In the genomic region with DNA sequence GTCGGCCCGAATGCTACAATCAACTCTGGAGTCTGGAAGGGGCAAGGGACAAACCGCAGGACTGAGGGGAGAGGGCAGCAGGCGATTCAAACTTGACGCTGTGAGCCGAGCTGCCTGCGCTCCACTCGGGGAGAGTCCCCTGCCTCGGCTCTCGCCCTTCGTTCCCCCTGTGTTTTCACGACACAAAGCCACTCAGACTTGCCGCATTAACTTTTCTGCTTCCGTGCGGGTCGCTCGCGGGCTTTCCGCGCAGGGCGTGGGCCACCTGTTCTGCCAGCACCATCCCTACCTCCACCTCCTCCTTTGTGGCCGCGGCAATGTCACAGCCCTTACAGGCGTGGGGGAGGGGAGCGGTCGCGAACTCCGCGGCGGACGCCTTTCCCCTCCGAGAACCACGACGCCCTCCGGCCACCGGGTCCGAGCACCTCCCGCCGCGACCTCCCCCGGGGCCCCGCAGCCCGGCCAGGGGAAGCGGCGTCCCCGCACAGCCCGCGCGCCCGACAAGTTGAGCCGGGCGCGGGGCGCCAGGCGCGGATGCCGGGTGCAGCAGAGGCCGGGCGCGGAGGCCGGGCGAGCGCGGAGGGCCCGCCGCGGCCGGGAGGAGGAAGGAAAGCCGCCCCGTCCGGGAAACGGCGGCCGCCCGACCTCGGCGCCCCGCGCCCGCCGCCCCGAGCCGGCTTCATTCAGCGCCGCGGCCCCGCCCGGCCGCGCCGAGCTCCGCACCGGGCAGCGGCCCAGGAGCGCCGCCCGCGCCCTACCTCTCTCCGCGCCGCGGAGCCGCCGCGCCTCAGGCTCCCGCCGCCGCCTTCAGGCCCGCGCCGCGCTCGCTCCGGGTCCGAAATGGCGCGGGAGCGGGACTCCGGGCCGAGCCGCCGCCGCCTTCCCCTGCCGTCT, we compare ENCODE assay signal across 8 mouse cellular contexts. TPM values are rescaled to one million over a fixed set of nuclear protein-coding genes. Genes with fewer than 3 reads are reported as not detected.
A peak's percentile ranks its signal among the peaks of the same experiment; 100 is the strongest.
DNase-seq lines count a peak whose midpoint lies in the region; ATAC-seq and TF ChIP-seq lines count a peak whose summit lies in the region.

No protein-coding gene starts in this region.

- peak; percentile 86 for DNase-seq in CD4-positive, CD25-positive, alpha-beta regulatory T cell, adult 2 months (ENCODE audit: low read depth, low spot score)
- DNase-seq in splenic B cell, adult 2 months (ENCODE audit: low read depth, low spot score), result peak; percentile 84

- H3K79me2 ChIP-seq in myocyte (ENCODE audit: control insufficient read depth, insufficient read depth), result peaks cover 48% of the 10 kb centered on the region

- peak overlapping the region; percentile 87 for H3K9ac ChIP-seq in embryonic facial prominence, embryonic 15.5 days
- H3K9ac ChIP-seq in heart, embryonic 11.5 days (ENCODE audit: low read depth, low read length), result peak overlapping the region; percentile 74
- H3K9ac ChIP-seq in kidney, embryonic 14.5 days (ENCODE audit: low read depth, low read length), result peak overlapping the region; percentile 95
- H3K9ac ChIP-seq in liver, embryonic 12.5 days, result peak overlapping the region; percentile 99

- H3K4me2 ChIP-seq in embryonic facial prominence, embryonic 15.5 days (replicated peaks), result peak overlapping the region; percentile 77
- H3K4me2 ChIP-seq in heart, embryonic 11.5 days, result peak overlapping the region; percentile 86
- peak overlapping the region; percentile 66 for H3K4me2 ChIP-seq in kidney, embryonic 14.5 days (replicated peaks; ENCODE audit: low read depth, low read length)
- peak overlapping the region; percentile 95 for H3K4me2 ChIP-seq in liver, embryonic 12.5 days
- H3K4me2 ChIP-seq in myocyte (ENCODE audit: low read depth), result peak overlapping the region; percentile 63

- no peaks in the 10 kb centered on the region for H3K27me3 ChIP-seq in embryonic facial prominence, embryonic 15.5 days
- H3K27me3 ChIP-seq in heart, embryonic 11.5 days (ENCODE audit: control insufficient read depth, insufficient read depth, low read length), result peaks cover 22% of the 10 kb centered on the region
- no peaks in the 10 kb centered on the region for H3K27me3 ChIP-seq in kidney, embryonic 14.5 days (ENCODE audit: control insufficient read depth, insufficient read depth, low read length)
- peaks cover 3% of the 10 kb centered on the region; the same call in 1 of the 2 replicates for H3K27me3 ChIP-seq in liver, embryonic 12.5 days (replicated peaks)
- no peaks in the 10 kb centered on the region for H3K27me3 ChIP-seq in myocyte (ENCODE audit: control insufficient read depth, insufficient read depth, insufficient read length)
- no peaks in the 10 kb centered on the region for H3K27me3 ChIP-seq in splenic B cell, adult 2 months (ENCODE audit: control insufficient read depth, insufficient read depth, low read length, poor library complexity, severe bottlenecking)

- WGBS in bone marrow, adult 2 months, result 2% methylated on average over 124 of the region's 124 CpGs
- WGBS in embryonic facial prominence, embryonic 15.5 days, result under 1% methylated on average over 109 of the region's 124 CpGs
- under 1% methylated on average over 75 of the region's 124 CpGs for WGBS in heart, embryonic 11.5 days (ENCODE audit: insufficient replicate concordance)
- WGBS in kidney, embryonic 14.5 days, result under 1% methylated on average over 88 of the region's 124 CpGs
- under 1% methylated on average over 90 of the region's 124 CpGs for WGBS in liver, embryonic 12.5 days (ENCODE audit: insufficient replicate concordance)

- no peaks in the 10 kb centered on the region for H3K9me3 ChIP-seq in embryonic facial prominence, embryonic 15.5 days (replicated peaks)
- H3K9me3 ChIP-seq in heart, embryonic 11.5 days (replicated peaks; ENCODE audit: control insufficient read depth, low read length), result no peaks in the 10 kb centered on the region
- H3K9me3 ChIP-seq in kidney, embryonic 14.5 days (ENCODE audit: control insufficient read depth, low read length), result no peaks in the 10 kb centered on the region
- H3K9me3 ChIP-seq in liver, embryonic 12.5 days (replicated peaks), result no peaks in the 10 kb centered on the region

- H3K27ac ChIP-seq in bone marrow, adult 2 months (ENCODE audit: control insufficient read depth, insufficient read depth, low read depth, low read length, poor library complexity), result peak overlapping the region; percentile 98
- peak overlapping the region; percentile 89 for H3K27ac ChIP-seq in embryonic facial prominence, embryonic 15.5 days (replicated peaks)
- H3K27ac ChIP-seq in heart, embryonic 11.5 days (ENCODE audit: low read depth, low read length), result peak overlapping the region; percentile 84
- peak overlapping the region; percentile 69 for H3K27ac ChIP-seq in kidney, embryonic 14.5 days (ENCODE audit: low read depth, low read length)
- peak overlapping the region; percentile 92 for H3K27ac ChIP-seq in liver, embryonic 12.5 days

- TF ChIP-seq CTCF in bone marrow, adult 2 months (IDR thresholded peaks at IDR 0.05; ENCODE audit: control insufficient read depth, insufficient read depth, low read length), result no peak

- peak; percentile 53; the same call in 1 of the 2 replicates for TF ChIP-seq POLR2A in bone marrow, adult 2 months (IDR thresholded peaks at IDR 0.05; ENCODE audit: borderline replicate concordance, control insufficient read depth, low read depth, low read length)
- no peak for TF ChIP-seq POLR2A in myocyte (IDR thresholded peaks at IDR 0.05; ENCODE audit: insufficient read length, low read depth)

- peaks cover 6% of the 10 kb centered on the region; the same call in 1 of the 2 replicates for H3K36me3 ChIP-seq in embryonic facial prominence, embryonic 15.5 days
- H3K36me3 ChIP-seq in heart, embryonic 11.5 days (ENCODE audit: control insufficient read depth, insufficient read depth, low read length), result no peaks in the 10 kb centered on the region
- peaks cover 11% of the 10 kb centered on the region; the same call in 1 of the 2 replicates for H3K36me3 ChIP-seq in kidney, embryonic 14.5 days (ENCODE audit: control insufficient read depth, insufficient read depth, low read length)
- H3K36me3 ChIP-seq in liver, embryonic 12.5 days, result peaks cover 22% of the 10 kb centered on the region
- peaks cover 1% of the 10 kb centered on the region for H3K36me3 ChIP-seq in myocyte (ENCODE audit: control insufficient read depth, insufficient read depth)
- no peaks in the 10 kb centered on the region; the same call in 1 of the 2 replicates for H3K36me3 ChIP-seq in splenic B cell, adult 2 months (ENCODE audit: control insufficient read depth, insufficient read depth, low read length, poor library complexity, severe bottlenecking)

- peaks cover 4% of the 10 kb centered on the region; the same call in 1 of the 2 replicates for H3K4me1 ChIP-seq in bone marrow, adult 2 months (ENCODE audit: control insufficient read depth, insufficient read depth, low read length)
- H3K4me1 ChIP-seq in embryonic facial prominence, embryonic 15.5 days, result peaks cover 15% of the 10 kb centered on the region
- H3K4me1 ChIP-seq in heart, embryonic 11.5 days (ENCODE audit: control insufficient read depth, insufficient read depth, low read length), result peaks cover 6% of the 10 kb centered on the region; the same call in 1 of the 2 replicates
- peaks cover 9% of the 10 kb centered on the region; the same call in 1 of the 2 replicates for H3K4me1 ChIP-seq in kidney, embryonic 14.5 days (ENCODE audit: control insufficient read depth, insufficient read depth, low read length)
- peaks cover 30% of the 10 kb centered on the region for H3K4me1 ChIP-seq in liver, embryonic 12.5 days

- ATAC-seq in embryonic facial prominence, embryonic 15.5 days (ENCODE audit: insufficient number of reproducible peaks, low FRiP score, low TSS enrichment, low read depth), result peak; percentile 61
- ATAC-seq in heart, embryonic 11.5 days (replicated peaks; ENCODE audit: insufficient number of reproducible peaks, low FRiP score, low TSS enrichment), result peak; percentile 66
- ATAC-seq in kidney, embryonic 14.5 days (ENCODE audit: low FRiP score, low TSS enrichment), result peak; percentile 40
- peak; percentile 75 for ATAC-seq in liver, embryonic 12.5 days

- peak overlapping the region; percentile 93 for H3ac ChIP-seq in myocyte (ENCODE audit: control insufficient read depth, insufficient read length)

- H3K4me3 ChIP-seq in bone marrow, adult 2 months (replicated peaks; ENCODE audit: control insufficient read depth, low read depth, low read length), result peak overlapping the region; percentile 82
- peak overlapping the region; percentile 87 for H3K4me3 ChIP-seq in embryonic facial prominence, embryonic 15.5 days (replicated peaks)
- H3K4me3 ChIP-seq in heart, embryonic 11.5 days (ENCODE audit: low read depth, low read length), result peak overlapping the region; percentile 62
- H3K4me3 ChIP-seq in kidney, embryonic 14.5 days (ENCODE audit: low read length), result peak overlapping the region; percentile 95
- H3K4me3 ChIP-seq in liver, embryonic 12.5 days, result peak overlapping the region; percentile 98
- peak overlapping the region; percentile 41 for H3K4me3 ChIP-seq in myocyte

RNA-seq across cellular contexts. Expression of gene Kras, which starts 0.5 kb away (rescaled TPM):
- 29.6 and 37.4 TPM in 2 replicates for polyA plus RNA-seq in bone marrow, adult 2 months (2011; ENCODE audit: insufficient read depth, insufficient read length, low replicate concordance, missing spikeins)
- 65.5 and 70.7 TPM in 2 replicates for polyA plus RNA-seq in embryonic facial prominence, embryonic 15.5 days (2015; fragmentation: Nextera tagmentation; extraction: Ambion mirVana)
- polyA plus RNA-seq in heart, embryonic 11.5 days (2014; fragmentation: Nextera tagmentation; extraction: Ambion mirVana), result 54.9 and 69.5 TPM in 2 replicates
- polyA plus RNA-seq in kidney, embryonic 14.5 days (2014; fragmentation: Nextera tagmentation; extraction: Ambion mirVana), result 79.4 and 97.9 TPM in 2 replicates
- 74.5 and 75.9 TPM in 2 replicates for polyA plus RNA-seq in liver, embryonic 12.5 days (2016; fragmentation: Nextera tagmentation; extraction: Ambion mirVana)
- 15.8 TPM for polyA plus RNA-seq in myocyte (2012; fragmentation: generic; extraction: Trizol)

RNA-seq across cellular contexts. Expression of gene Etfrf1, which starts 38.6 kb away (rescaled TPM):
- polyA plus RNA-seq in bone marrow, adult 2 months (2011; ENCODE audit: insufficient read depth, insufficient read length, low replicate concordance, missing spikeins), result 4.6 and 17.9 TPM in 2 replicates
- 33.9 and 35.2 TPM in 2 replicates for polyA plus RNA-seq in embryonic facial prominence, embryonic 15.5 days (2015; fragmentation: Nextera tagmentation; extraction: Ambion mirVana)
- 57.2 and 62.5 TPM in 2 replicates for polyA plus RNA-seq in heart, embryonic 11.5 days (2014; fragmentation: Nextera tagmentation; extraction: Ambion mirVana)
- polyA plus RNA-seq in kidney, embryonic 14.5 days (2014; fragmentation: Nextera tagmentation; extraction: Ambion mirVana), result 39.2 and 47.3 TPM in 2 replicates
- 16.6 and 16.7 TPM in 2 replicates for polyA plus RNA-seq in liver, embryonic 12.5 days (2016; fragmentation: Nextera tagmentation; extraction: Ambion mirVana)
- 10.0 TPM for polyA plus RNA-seq in myocyte (2012; fragmentation: generic; extraction: Trizol)

RNA-seq across cellular contexts. Expression of gene Casc1, which starts 38.7 kb away (rescaled TPM):
- 1.3 and 2.3 TPM in 2 replicates for polyA plus RNA-seq in bone marrow, adult 2 months (2011; ENCODE audit: insufficient read depth, insufficient read length, low replicate concordance, missing spikeins)
- polyA plus RNA-seq in embryonic facial prominence, embryonic 15.5 days (2015; fragmentation: Nextera tagmentation; extraction: Ambion mirVana), result 3.1 and 4.4 TPM in 2 replicates
- 0.34 and 0.42 TPM in 2 replicates for polyA plus RNA-seq in heart, embryonic 11.5 days (2014; fragmentation: Nextera tagmentation; extraction: Ambion mirVana)
- 0.20 and 0.79 TPM in 2 replicates for polyA plus RNA-seq in kidney, embryonic 14.5 days (2014; fragmentation: Nextera tagmentation; extraction: Ambion mirVana)
- polyA plus RNA-seq in liver, embryonic 12.5 days (2016; fragmentation: Nextera tagmentation; extraction: Ambion mirVana), result 0.13 TPM in 2 replicates
- 0.11 TPM for polyA plus RNA-seq in myocyte (2012; fragmentation: generic; extraction: Trizol)

Comparison
In these comparisons a context has a peak if more than half of its experiments do, and no peak if none do; other contexts are left out.
1. Peak in every context shown above with its lines: DNase-seq, ATAC-seq, H3K4me3 ChIP-seq and H3K27ac ChIP-seq.
2. H3K4me3 ChIP-seq: peak in every context shown above with its lines; median percentile 98 in liver, embryonic 12.5 days; 95 in kidney, embryonic 14.5 days; 87 in embryonic facial prominence, embryonic 15.5 days; 82 in bone marrow, adult 2 months; 62 in heart, embryonic 11.5 days; 41 in myocyte.